Mouse (Mus musculus) embryo, embryonic 10.5 days (tissue): ENCODE data around the gene Doc2g.
"Not testable (repeated sequence)": the region's sequence is repeated elsewhere in the genome, so short reads cannot be mapped to it uniquely, and the experiment has no call there.

Experiments used
- DNase-seq: peaks from one replicate; pipeline ENCODE4 v3.0.0-alpha.2; 2015; ENCODE audit warnings: low spot score

Doc2g gene

GRCm38 (mm10) chr19:4017921-4018587, 14.9 kb downstream of the Doc2g start:
- no peak for DNase-seq

DNA sequence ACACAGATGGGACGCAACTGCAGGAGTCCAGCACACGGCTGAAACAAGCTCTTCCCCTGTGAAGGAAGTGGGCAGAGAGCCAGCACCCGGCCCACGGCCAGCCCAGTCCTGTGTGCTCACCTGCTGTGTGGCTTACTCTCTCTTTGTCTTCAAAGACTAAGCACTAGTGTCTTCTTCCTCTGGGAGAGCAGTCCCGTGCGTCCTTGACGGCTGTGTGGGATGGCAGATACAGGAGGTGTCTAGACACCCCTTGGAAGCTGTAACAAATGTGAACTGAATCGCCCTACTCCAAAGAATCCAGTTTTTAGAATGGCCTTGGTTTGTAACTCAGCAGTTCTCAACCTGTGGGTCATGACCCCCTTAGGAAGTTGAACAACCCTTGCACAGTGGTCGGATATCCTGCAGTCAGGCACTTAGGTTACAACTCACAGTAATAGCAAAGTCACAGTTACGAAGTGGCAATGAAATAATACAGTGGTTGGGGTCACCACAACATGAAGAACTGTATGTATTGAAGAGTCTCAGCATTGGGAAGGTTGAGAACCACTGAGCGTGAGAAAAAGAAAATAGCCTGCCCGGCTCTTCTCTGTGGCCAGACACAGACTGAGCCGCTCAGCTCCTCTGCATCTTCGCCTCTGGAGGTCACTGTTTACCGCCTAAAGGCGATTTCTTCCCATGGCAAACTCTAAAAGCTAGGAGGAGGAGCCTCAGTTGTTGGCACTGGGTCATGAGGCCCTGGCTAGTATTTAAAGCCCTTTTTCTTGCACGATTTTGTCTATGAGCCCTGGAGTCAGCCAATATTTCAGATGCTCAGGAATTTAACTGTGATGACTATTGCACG, 15.8 kb downstream of the Doc2g start:
- DNase-seq = peak; percentile 87

GRCm38 (mm10) chr19:4023185-4023584, 20.1 kb downstream of the Doc2g start:
- no peak for DNase-seq

GRCm38 (mm10) chr19:4027576-4027975, 24.5 kb downstream of the Doc2g start:
- DNase-seq = no peak

DNA sequence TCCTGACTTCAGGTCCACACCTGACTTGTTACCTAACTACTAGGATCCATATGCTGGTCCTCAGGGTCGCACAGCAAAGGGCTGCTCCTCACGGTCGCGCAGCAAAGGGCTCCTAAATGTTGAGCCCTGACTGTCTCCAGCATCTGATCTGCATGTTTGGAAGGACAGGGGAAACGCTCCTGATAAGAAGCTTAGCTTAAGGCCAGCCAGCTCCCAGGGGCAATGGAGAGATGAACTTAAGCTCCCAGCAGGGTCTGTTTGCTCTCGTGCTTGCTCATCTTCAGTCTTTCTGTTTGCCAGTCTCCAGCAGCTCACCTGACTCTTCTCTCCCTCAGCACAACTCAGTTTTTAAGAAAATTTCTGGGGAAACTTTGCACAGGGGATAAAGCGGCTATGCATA, 29.6 kb downstream of the Doc2g start:
- no peak for DNase-seq

DNA sequence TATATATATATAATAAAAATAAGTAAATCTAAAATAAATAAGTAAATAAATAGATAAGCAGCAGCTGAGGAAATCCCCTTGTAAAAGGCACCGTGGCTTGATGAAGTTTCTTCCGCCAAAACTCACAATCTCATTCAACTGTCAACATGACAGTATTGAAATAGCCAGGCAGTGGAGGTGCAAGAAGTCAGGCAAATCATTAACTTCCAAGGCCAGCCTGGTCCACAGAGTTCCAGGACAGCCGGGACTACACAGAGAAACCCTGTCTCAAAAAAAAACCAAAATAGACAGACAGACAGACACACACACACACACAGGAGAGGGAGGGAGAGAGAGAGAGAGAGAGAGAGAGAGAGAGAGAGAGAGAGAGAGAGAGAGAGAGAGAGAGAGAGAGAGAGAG, 30.2 kb downstream of the Doc2g start:
- DNase-seq = no peak

GRCm38 (mm10) chr19:4033742-4034141, 30.6 kb downstream of the Doc2g start:
- no peak for DNase-seq

- no peak for DNase-seq
Observed at GRCm38 (mm10) chr19:4036327-4037045, 33.4 kb downstream of the Doc2g start.

DNA sequence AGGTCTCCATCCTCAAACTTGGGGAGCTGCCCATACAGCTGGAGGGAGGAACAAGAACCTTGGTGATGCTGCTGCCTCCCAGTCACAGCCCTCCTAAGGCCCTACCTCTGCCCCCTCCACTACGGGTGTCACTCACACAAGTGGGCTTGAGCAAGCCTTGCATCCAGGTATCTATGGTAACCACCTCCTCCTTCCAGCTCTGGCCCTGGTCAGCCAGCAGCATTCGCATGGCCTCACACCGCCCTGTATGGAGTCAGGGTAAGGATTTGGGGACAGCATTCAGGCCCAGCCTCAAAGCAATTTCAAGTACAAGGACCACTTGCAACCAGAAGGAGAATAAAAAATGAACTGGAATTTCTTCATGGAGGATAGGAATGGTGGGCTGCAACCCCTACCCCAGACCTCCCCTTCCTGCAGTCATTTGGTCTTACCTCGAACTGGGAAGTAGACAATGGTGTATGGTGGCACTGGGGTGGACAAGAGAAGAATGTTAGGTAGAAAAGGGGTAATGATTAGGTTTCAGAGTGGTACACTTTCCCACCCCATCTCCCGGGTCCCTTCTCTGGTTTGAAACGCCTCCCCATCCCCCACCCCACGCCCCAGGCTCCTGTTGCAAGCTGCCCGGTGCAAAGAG, 34.2 kb downstream of the Doc2g start:
- DNase-seq = not testable (repeated sequence)

- DNase-seq = peak; percentile 91
Observed at GRCm38 (mm10) chr19:4037788-4038232, 34.7 kb downstream of the Doc2g start, which contains the start of gene Gstp1. Gene Gstp1, minus strand, starts transcription at chr19:4037985.

DNA sequence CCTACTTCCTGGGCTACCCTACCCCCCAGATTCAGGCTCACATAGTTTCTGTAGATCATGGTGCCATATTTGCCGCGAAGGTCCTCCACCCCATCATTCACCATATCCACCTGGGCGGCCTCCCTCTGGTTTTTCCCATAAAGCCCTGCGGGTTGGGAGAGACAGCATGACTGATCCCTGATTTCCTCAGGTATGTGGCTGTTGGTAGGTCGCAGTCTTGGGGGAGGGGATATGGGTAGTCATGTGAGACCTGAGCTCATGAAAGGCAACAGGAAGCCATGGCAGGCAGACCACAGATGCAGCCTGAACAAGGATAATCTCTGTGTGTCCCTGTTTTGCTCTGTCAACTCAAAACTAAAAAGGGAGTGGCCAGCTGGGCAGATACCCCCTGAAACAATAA, 37.8 kb downstream of the Doc2g start:
- not testable (repeated sequence) for DNase-seq

DNA sequence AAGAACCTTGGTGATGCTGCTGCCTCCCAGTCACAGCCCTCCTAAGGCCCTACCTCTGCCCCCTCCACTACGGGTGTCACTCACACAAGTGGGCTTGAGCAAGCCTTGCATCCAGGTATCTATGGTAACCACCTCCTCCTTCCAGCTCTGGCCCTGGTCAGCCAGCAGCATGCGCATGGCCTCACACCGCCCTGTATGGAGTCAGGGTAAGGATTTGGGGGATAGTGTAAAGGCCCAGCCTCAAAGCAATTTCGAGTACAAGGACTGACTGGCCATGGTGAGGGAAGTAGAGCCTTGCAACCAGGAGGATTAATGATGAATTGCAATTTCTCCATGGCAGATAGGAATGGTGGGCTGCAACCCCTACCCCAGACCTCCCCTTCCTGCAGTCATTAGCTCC, 38.4 kb downstream of the Doc2g start:
- DNase-seq = not testable (repeated sequence)

GRCm38 (mm10) chr19:4042124-4042523, 39.0 kb downstream of the Doc2g start:
- no peak for DNase-seq

DNA sequence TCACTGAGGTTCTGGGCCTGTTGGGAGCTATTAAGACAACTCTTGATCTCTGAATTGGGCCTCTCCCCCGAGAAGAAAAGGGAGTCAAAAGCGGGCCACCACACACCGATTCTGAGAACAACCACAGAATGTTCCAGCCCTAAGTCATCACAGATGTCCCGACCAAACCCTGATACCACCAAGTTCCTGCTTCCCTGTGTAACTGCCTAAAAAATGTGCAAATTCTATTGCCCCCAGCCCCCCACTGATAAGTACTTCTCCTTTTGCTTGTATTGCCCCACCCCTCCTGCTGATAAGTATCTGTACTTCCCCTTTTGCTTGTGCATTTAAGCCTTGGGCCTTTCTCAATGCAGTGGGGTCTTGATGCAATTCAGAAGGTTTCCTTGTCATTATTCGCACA, 41.0 kb downstream of the Doc2g start:
- DNase-seq = not testable (repeated sequence)

GRCm38 (mm10) chr19:4045966-4046865, 43.1 kb downstream of the Doc2g start, which contains the start of gene Gstp2:
Gene Gstp2, minus strand, starts transcription at chr19:4046023.
- peak; percentile 55 for DNase-seq

DNA sequence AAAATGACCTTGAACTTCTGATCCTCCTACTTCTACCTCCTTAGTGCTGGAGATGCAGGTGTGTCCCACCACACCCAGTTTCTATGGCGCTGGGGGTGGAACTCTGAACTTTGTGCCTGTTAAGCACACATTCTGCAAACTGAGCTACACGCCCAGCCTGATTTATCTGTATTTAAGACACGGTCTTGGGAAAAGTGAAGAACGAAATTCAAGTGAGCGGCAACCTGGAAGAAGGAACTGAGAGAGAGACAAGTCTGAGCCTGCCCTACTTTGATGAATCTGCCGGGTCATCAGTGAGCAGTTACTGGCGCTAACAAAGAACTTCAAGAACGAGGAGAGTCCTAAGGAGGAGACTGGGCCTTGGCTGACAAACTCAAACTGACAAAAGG, 43.7 kb downstream of the Doc2g start:
- DNase-seq = no peak

DNA sequence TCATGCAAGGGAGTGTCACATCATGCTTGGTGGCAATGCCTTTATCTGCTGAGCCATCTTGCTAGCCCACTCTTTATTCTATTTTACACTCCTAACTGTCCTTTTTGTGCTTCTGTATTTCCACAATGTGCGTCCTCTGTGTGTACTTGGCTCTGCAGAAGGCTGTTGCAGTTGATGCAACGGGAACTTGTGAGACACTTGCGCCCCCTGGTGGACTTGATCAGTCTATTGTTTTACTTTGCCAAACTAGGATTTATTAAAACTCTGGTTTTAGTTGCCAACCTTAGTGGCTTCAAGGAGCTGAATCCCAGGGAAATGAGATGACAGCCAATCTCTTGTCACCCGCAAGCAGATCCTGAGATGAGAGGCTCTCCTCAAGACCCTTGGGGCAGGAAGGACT, 44.7 kb downstream of the Doc2g start:
- peak; percentile 90 for DNase-seq

- DNase-seq = not testable (repeated sequence)
Observed at GRCm38 (mm10) chr19:4049069-4049468, 46.0 kb downstream of the Doc2g start.

GRCm38 (mm10) chr19:4051016-4051415, 47.9 kb downstream of the Doc2g start:
- no peak for DNase-seq

- peak; percentile 83 for DNase-seq
Observed at GRCm38 (mm10) chr19:4051741-4052515, 48.8 kb downstream of the Doc2g start.
